Mouse (Mus musculus) E14TG2a.4 (cell line): ENCODE results near the gene Cfap300.

Experiments
- CTCF ChIP-seq: conservative IDR thresholded peaks from 2 replicates; pipeline ENCODE4 v1.5.1; 2014; ENCODE audit warnings: low read length
- NANOG ChIP-seq: IDR thresholded peaks from 2 replicates; pipeline ENCODE4 v1.6.1; 2014; ENCODE audit warnings: borderline replicate concordance, low read length, mixed read lengths

DNA sequence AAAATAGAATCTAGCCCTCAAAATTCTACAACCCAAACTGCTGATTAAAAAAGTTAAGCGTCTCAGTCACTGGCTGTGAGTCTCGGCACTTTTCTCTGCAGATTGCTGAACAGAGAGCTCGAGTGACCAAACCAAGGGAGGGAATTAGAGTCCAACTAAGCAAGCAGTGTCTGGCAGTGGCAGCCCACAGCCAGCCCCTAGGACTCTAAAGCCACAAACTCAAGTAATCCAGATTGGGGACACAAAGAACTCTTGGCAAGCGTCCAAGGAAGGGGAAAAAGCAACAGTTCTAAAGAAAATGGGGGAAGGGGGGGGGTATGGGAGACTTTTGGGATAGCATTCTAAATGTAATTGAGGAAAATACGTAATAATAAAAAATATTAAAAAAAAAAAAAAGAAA is 48.3 kb downstream of the Cfap300 start:
- TF ChIP-seq CTCF, result no peak
- no peak for TF ChIP-seq NANOG
